Mouse (Mus musculus) lung, adult 18-20 months (tissue): ENCODE measurements around the gene Pth2r.

ENCODE experiments used
- DNase-seq, 2 experiments: peaks; one replicate each; pipeline ENCODE4 v3.0.0; 2022; ENCODE audit warnings: mixed read lengths in 2 of 2

Pth2r gene

DNA sequence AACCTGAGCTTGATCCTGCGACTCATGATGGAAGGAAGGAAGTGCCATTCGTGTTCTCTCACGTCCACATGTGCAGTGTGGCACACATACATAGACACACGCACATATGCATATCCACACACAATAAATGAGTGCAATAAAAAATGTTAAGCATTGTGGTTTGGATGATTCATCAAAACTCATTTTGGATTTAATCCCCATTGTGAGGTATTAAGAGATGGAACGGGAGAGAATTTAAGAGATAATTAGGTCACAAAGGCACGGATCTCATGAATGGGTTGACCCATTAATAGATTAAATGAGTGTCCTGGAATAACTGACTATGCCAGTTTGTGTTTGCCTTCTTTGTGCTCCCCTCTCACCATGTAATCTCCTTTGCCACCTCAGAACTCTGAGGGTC, at the start of gene Pth2r:
TSS of gene Pth2r (plus strand) at position 301 of the 400 bp plus-strand sequence.
- no peak for DNase-seq

DNA sequence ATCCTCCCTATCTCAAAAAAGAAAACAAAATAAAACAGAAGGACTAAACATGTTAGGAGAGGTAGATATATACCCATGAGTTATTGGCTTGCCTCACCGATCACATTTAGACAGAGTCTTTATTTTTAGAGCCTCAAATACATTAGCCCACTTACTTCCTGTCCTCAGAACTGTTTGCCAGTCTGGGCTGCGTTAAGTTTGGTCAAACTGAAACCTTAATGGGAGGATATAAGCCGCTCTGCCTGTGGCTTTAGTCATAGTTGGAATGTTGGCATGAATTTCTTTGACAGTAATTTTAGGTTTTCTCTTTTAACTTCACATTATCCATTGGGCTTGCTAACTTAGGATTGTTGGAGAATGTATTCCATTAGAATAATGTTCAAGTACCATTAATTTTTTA, 44.1 kb upstream of the Pth2r start:
- DNase-seq, result no peak

- no peak for DNase-seq
Measured at GRCm38 (mm10) chr1:65245637-65246036, 36.2 kb upstream of the Pth2r start.

GRCm38 (mm10) chr1:65280461-65280860, 1.4 kb upstream of the Pth2r start:
- DNase-seq, result no peak

GRCm38 (mm10) chr1:65282766-65283165, 910 bp downstream of the Pth2r start:
- peak; percentile 13 to 32 for DNase-seq

DNA sequence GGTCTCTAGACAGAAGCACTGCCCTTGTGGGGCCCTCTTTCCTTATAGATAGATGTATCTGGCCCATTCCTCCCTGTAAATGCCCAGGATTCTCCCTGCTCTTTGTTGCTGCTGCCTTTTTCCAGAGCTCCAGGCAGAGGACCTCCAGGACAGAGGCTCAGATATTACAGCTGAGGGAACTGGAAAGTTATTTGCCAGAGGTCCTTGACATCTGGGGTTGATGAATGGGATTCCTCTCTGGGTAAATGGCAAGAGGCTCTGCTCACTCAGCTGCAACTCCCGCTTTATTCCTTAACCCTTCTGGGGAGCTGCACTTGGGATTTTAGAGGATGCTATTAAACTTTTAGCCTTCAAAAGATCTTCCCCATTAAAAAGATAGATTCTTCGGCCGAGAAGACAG, 26.6 kb downstream of the Pth2r start:
- DNase-seq, result no peak

GRCm38 (mm10) chr1:65311214-65311933, 29.5 kb downstream of the Pth2r start:
- no peak for DNase-seq

DNA sequence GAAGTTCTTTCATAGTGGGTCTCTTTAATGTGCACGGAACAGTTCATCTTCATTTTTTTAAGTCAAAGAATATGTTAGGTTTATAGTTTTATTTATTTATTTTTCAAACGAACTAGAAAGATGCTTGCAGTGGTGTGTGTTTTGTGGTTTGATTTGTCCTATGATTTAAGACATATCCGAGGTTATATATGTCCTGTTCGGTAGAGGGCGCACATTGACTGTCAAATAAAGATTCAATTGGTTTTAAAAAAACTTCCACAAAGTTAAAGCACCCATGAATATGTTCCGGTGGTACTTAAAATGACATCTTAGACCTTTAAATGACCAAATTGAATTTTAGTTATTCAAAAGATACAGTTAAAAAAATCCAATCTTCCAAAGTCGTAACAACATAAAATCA, 30.3 kb downstream of the Pth2r start:
- DNase-seq, result no peak

GRCm38 (mm10) chr1:65312896-65313295, 31.0 kb downstream of the Pth2r start:
- DNase-seq, result no peak

DNA sequence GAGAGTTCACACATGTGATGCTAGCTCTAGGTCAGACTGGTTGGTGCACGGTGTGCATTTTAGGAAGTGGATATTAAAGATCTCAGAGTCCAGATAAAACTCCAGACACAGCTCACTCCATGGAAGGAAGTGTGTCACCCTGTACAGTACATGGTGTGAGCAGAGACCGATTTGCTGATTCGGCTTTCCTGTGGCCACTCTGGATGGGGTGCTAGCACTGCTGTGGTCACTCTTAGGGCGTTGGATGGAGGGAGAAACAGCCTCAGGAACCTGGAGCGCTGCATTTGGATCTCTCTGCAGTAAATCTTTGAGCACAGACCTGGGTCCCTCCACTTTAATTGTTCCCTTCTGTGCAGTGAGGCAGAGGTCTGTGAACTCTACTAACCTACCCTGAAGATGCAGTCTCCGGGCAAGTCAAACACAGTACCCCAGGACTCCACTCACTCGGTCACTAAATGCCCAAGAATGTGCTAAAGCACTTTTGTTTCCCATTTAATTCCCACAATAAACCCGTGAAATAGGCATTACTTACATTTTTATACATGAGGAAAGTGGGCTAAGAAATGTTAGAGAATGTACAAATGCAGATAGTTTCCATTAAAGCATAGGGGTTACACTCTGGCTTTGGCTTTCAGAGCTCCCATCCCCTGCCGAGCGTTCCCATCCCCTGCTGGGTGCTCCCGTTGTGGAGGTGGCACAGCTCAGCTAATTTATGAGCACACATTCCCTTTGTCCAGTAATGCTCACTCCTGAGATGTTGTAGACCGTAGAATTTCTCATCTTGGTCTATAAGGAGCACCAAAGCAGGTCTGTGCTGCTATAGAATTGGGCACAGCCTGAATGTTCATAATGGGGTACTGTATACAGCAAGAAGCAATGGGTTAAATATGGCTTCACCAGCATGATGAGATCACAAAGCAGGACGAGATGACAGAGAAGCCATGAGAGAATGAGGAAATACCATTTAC, 32.5 kb downstream of the Pth2r start:
- DNase-seq, result no peak

GRCm38 (mm10) chr1:65315022-65315407, 33.2 kb downstream of the Pth2r start:
- no peak for DNase-seq

DNA sequence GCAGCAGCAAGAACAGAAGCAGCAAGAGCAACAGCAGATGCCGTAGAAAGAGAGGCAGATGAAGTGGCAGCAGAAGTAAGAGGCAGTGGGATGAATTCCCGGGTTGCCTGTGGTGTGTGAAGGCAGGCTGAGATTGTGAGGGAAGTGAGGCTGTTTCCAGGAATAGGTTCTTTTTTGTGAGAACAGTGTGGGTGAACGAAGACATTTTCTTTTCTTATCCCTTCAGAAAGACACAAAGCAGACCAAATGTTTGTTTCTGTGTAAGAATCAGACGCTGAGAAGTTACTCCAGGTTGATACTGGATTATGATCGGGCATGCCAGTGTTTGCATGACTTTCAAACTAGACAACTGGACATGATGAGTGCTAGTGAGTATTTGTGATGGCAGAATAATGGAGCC, 52.2 kb downstream of the Pth2r start:
- no peak for DNase-seq

GRCm38 (mm10) chr1:65337768-65338167, 55.9 kb downstream of the Pth2r start:
- no peak for DNase-seq

GRCm38 (mm10) chr1:65340240-65340639, 58.4 kb downstream of the Pth2r start:
- DNase-seq, result no peak

DNA sequence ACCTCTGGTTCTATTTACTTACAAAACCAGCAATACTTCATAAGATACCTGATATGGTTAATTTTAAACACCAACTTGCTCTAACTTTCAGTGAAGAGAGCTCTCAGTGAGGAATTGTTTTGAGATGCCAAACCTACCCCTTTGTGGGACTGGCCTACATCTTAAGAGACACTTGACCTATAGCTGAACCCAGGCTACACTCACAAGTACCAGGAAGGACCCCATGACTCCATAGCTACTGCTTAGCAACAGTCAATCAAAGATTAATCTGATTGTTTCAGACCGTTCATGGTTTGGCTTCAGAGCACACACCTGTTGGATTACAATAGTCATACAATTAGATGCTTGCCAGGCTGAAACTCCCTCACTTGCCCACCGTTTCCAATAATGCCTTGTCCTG, 71.1 kb downstream of the Pth2r start:
- DNase-seq, result peak in 1 of 2 experiments; percentile 26

DNA sequence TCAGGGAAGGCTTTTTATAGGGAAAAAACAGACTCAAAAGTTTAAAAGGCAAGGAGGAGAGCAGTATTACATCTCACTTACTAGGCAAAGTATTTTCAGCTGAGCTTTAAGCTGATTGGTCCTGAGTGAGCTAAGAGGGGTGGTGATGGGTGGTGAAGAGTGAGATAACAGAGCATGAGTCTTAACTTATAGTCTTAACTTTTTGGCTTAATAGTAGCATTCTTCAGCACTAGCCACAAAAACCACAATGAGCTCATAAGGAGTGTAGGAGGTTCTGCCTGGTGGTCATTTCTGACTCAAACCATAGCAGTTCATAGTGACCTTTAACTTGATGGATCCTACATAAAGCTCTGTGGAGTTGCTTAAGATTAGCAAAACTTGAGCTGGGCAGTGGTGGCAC, 72.3 kb downstream of the Pth2r start:
- DNase-seq, result no peak

DNA sequence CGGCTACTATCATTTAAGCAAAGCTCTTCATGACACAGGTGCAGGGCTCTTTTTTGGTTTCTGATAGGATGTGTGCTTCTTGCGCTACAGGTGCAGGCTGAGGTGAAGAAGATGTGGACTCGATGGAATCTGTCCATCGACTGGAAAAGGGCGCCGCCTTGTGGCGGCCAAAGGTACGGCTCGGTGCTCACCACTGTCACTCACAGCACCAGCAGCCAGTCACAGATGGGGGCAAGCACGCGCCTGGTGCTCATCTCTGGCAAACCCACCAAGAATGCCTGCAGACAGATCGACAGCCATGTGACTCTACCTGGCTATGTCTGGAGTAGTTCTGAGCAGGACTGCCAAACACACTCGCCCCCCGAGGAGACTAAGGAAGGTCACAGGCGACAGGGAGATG, 106.5 kb downstream of the Pth2r start:
- DNase-seq, result peak; percentile 5 to 14

DNA sequence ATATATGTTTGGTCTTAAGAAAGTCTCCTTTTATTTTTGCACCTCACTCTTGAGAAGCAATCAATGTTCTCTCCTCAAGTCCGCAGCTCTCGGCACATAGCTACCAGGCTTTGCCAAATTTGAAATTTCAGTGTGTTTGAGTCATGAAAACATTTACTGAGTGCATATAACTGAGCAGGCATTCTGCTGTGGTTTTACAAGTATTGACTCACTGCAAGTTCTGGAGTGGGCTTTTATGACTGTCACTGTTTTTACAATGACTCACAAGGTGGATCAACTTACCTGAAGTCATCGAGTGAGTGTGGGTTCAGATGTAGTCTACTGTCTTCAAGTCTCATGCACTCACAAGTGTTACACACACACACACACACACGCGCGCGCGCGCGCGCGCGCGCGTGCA, 107.8 kb downstream of the Pth2r start:
- peak in 1 of 2 experiments; percentile 7 for DNase-seq

DNA sequence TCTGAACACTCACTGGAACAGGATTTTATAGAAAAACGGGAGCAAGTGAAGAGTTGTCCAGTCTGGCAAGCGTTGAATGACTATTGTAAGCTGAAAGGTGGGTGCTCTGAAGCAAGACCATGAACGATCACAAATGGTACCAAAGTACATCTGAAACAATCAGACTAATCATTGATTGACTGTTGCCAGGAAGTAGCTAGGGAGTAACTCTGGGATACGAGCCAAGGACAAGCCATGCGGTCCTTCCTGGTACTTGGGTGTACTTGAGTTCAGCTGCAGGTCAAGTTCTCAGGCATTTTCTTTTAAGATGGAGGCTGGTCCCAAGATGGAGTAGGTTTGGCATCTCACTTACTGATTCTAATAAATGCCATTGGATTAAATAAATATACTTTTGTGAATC, 125.6 kb downstream of the Pth2r start:
- no peak for DNase-seq

DNA sequence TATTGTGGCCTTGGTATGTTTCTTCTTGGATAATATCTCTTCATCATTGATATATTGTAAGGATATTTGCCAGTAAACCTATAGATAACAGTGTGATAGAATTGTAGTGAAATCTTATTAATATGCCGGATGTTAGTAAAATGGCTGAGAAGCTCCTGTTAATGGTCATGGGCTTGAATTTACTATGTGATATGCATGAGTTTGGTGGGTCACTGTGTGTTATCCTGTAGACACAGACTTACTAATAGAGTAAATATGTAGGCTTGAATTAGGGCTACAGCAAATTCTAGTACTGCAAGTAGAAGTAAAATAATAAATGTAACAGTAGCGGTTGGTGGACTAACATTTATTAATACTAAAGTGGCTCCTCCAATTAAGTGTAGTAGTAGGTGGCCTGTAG, 139.1 kb downstream of the Pth2r start:
- no peak for DNase-seq

GRCm38 (mm10) chr1:65422501-65423010, 140.7 kb downstream of the Pth2r start:
- no peak for DNase-seq
